Mouse (Mus musculus) mouse embryonic stem cell (cell line): ENCODE results near the gene Rpsa.
"Not testable (repeated sequence)": the region's sequence is repeated elsewhere in the genome, so short reads cannot be mapped to it uniquely, and the experiment has no call there.

ENCODE experiments used
- in situ Hi-C, 2 experiments: fragments of 300-500 bp; cut with MboI; formaldehyde crosslinking; loops; 1 replicate in 1 of 2; 3 replicates in 1 of 2; pipeline ENCODE4 v1.14.3; 2019 to 2020; ENCODE audit warnings: low sequenced_read_pairs in 2 of 2, low pct_unique_long_range_greater_than_20kb in 1 of 2, mixed read lengths in 1 of 2; ENCODE audit not compliant: unreplicated experiment in 1 of 2

The Rpsa gene

DNA sequence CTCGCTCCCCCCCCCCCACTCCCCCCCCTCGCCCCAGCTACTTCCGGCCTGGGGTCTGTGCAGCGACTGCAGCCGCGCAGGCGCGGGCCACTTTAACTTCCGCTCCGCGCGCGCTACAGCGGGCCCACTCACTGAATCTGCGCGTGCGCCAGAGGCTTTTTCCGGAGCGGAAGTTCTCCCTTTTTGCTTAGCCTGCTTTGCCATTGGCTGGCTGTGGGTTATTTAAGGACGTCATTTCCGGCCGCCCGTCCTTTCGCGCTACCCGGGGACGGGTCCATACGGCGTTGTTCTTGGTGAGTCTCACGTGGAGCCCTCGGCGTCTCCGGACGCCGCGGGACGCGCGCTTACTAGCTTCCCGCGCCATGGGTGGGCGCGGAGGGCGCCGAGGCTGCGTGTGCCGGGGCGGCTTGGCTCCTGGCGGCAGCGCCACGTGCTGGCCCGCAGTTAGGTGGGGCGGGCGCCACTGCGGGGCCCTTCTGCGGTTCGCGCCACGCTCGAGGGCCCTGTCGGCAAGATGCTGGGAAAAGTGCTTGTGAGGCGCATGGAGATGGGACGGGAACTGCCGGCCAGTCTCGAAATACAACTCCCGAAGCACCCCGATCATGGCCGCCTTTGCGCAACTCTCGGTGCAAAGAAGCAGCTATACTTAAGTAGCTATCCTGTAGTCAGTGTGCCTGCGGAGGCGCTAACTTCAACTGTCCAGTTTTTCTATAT is at the start of gene Rpsa:
TSS of gene Rpsa (plus strand) at position 152 of the 714 bp plus-strand sequence.
- in situ Hi-C loops, result no loop called here

- in situ Hi-C loops, result no loop called here
Measured at GRCm38 (mm10) chr9:120078241-120078640, 49.2 kb upstream of the Rpsa start.

DNA sequence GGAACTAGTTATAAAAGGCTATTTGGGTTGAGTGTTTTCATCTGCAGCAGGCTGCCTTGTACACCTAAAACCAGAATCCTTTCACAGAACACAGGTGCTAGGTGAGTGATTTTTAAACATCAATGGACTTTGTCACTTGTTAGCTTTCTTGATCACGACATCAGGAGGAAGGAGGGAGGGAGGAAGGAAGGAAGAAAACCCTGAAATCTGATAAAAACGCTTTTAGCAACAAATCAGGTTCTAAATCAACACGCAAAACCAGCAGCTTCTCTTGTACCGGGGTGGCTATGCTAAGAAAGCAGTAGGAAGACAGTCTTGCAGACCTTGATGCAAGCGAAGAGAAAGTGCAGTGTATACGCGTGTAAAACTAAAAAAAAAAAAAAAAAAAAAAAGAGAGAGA is 47.6 kb upstream of the Rpsa start:
- in situ Hi-C loops, result no loop called here

DNA sequence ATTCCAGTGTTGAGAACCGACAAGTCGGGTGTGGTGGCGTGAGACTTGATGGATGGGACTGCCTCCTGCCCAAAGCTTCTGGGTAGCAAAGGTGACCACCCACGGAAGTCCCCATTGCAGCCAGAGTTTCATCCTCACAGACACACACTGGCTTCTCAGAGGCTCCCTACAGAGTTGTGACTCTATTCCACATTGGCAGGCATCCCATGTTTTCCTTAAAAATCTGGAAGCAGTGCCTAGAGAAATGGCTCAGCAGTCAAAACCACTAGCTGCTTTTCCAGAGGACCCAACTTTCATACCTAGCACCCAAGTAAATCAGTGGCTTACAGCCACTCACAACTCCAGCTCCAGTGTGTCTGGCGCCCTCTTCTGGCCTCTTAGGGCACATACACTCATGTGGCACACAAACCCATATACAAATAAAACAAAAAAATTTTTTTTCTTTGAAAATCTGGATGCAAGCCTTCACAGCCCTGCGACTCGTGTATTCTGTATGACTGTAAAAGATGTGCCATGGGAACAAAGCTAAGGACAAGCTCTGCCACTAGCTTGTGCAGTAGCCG is 46.9 kb upstream of the Rpsa start:
- in situ Hi-C loops, result no loop called here

- in situ Hi-C loops, result no loop called here
Measured at GRCm38 (mm10) chr9:120081247-120081646, 46.2 kb upstream of the Rpsa start.

DNA sequence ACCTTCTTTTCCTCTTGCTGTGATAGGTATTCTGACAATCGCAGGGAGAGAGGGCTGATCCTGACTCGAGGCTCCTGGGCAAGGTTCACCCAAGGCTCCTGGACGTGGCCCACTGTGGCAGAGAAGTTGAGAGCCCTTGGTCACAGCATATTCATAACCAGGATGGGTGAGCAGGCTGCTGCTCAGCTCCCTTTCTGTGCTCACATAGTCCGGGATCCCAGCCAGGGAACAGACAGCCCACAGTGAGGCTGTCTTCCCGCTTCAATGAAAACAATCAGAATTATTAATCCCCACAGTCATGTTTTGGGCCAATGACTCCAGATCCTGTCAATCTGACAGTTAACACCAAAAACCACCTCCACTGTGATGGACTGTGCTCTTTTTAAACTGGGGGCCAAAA is 45.5 kb upstream of the Rpsa start:
- in situ Hi-C loops, result no loop called here

GRCm38 (mm10) chr9:120082691-120083090 is 44.8 kb upstream of the Rpsa start:
- in situ Hi-C loops, result no loop called here

GRCm38 (mm10) chr9:120083158-120083894 is 44.2 kb upstream of the Rpsa start:
- in situ Hi-C loops, result no loop called here

DNA sequence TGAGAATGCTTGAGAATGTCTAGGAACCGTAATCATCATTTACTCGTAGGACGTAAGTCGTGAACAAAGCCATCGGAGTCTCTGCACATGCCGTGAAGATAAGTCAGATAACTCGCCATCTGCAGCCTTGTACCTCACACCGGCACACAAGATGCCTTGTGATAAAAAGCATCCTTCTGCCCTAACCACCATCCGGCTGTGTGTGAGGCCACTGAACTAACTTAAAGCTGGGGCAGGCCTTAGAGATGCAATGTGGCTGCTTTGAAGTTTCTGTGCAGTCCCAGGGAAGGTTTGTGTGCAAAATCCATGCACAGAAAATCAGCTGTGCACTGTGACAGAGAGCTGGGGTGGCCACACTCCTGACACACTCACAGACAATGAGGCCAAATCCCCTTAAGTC is 43.1 kb upstream of the Rpsa start:
- in situ Hi-C loops, result no loop called here

DNA sequence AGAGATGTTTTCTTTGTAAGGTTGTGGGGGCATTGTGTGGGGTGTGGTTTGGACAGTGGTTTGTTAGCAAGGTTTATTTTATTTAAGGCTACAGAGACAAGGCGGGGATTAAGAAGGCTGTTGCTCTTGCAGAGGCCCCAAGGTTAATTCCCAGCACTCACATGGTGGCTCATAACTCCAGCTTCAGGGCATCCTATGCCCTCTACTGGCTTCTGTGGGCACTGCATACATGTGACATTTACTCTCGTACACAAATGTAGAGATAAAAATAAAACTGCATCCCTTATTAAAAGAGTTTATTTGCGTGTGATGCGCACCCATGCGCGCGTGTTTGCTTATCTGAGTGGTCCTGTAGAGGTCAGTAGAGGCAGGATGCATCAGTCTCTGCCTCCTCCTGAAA is 38.4 kb upstream of the Rpsa start:
- in situ Hi-C loops, result no loop called here

DNA sequence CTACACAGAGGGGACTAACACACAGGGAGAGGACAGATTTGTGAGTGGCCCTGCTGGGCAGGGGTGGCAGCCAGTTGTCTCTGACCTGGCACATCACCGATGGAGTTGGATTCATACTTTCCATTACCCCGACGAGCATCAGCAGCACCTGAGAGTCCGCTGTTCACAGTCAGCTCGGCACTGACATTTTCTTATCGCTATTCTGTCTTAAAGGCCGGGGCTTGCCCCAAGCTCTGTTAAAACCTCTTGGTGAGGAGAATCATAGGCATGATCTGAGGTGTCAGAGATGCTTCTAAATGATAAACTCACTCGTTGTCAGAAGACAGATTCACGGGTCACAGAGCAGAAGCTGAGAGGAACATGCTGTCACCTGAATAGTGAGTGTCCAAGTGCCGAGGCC is 36.4 kb upstream of the Rpsa start:
- in situ Hi-C loops, result loop anchor here in 1 of 2 experiments (10.0 kb wide), 1 partner anchor 66 kb away; the partner anchor contains the start of gene Xirp1

GRCm38 (mm10) chr9:120091696-120092238 is 35.7 kb upstream of the Rpsa start, which contains the start of gene Ccr8:
Gene Ccr8, plus strand, starts transcription at chr9:120092114.
- in situ Hi-C loops, result loop anchor here in 1 of 2 experiments (10.0 kb wide), 1 partner anchor 67 kb away; the partner anchor contains the start of gene Xirp1

DNA sequence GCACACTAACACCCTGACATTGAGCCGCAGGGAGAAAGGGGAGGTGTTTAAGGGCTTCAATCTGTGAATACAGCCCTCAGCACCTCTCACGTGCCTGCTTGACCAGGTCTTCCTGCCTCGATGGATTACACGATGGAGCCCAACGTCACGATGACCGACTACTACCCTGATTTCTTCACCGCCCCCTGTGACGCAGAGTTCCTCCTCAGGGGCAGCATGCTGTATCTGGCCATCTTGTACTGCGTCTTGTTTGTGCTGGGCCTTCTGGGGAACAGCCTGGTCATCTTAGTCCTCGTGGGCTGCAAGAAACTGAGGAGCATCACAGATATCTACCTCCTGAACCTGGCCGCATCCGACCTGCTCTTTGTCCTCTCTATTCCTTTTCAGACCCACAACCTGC is 33.8 kb upstream of the Rpsa start:
- in situ Hi-C loops, result loop anchor here in 1 of 2 experiments (10.0 kb wide), 1 partner anchor 69 kb away; the partner anchor contains the start of gene Xirp1

DNA sequence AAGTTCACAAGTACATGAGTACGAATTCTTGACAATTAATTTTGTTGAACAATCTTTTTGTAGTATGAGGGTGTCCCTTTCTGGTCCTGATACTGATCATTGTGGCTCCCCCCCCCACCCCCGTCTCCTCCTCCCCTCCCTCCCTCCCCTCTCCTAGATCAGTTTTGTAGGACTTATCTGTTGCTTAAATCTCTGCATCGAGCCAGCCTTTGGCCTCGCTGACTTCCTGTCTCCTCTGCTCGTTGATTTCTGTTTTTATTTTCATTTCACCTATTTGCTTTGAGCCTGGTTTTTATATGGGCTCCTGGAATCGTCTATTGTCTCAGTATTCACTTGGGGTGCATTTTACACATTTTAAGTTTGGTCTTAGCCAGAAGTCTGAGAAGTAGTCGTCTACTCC is 31.6 kb upstream of the Rpsa start:
- in situ Hi-C loops, result loop anchor here in 1 of 2 experiments (10.0 kb wide), 1 partner anchor 71 kb away; the partner anchor contains the start of gene Xirp1

GRCm38 (mm10) chr9:120098682-120099081 is 28.8 kb upstream of the Rpsa start:
- in situ Hi-C loops, result loop anchor here in 1 of 2 experiments (10.0 kb wide), 1 partner anchor 74 kb away; the partner anchor contains the start of gene Xirp1

- in situ Hi-C loops, result loop anchor here in 1 of 2 experiments (10.0 kb wide), 1 partner anchor 75 kb away; the partner anchor contains the start of gene Xirp1
Measured at GRCm38 (mm10) chr9:120099304-120099703, 28.2 kb upstream of the Rpsa start.

- in situ Hi-C loops, result no loop called here
Measured at GRCm38 (mm10) chr9:120101165-120101564, 26.3 kb upstream of the Rpsa start.

- in situ Hi-C loops, result not testable (repeated sequence)
Measured at GRCm38 (mm10) chr9:120108953-120109352, 18.5 kb upstream of the Rpsa start.
